Mouse (Mus musculus): Measurements from ENCODE around the gene Ndufab1. TPM values are rescaled to one million over a fixed set of nuclear protein-coding genes. Genes with fewer than 3 reads are reported as not detected.
A peak's percentile ranks its signal among the peaks of the same experiment; 100 is the strongest.

Gene Ndufab1
- total RNA-seq (2018; cell fraction: chromatin; rRNA removed), result 100 to 1,000 TPM in 7 of 26 experiments, 10 to 100 TPM in 19; 24.7 to 173 (median 70.1) TPM
- 100 to 1,000 TPM in 5 of 26 experiments, 10 to 100 TPM in 21; 66.6 to 149 (median 89.2) TPM for total RNA-seq (2018; cell fraction: cytosol; rRNA removed)
- total RNA-seq (2018; cell fraction: nucleus; rRNA removed), result 100 to 1,000 TPM in 1 of 26 experiments, 10 to 100 TPM in 25; 20.9 to 109 (median 50.9) TPM
- polyA plus RNA-seq (2018), result 63.3 to 114 TPM (median 85.0 TPM) in 3 replicates

- H3K36me3 ChIP-seq (ENCODE audit: inconsistent target), result peaks cover 14% of the 10 kb centered on the region; the same call in 1 of the 2 replicates
- peak within 1 kb of the TSS; percentile 33; the same call in 1 of the 2 replicates for H3K27ac ChIP-seq
- H3K4me3 ChIP-seq (ENCODE audit: inconsistent target), result peak within 1 kb of the TSS; percentile 73
- H3K79me2 ChIP-seq (ENCODE audit: inconsistent target), result peaks cover 47% of the 10 kb centered on the region
- WGBS (ENCODE audit: missing documents), result 1% methylated on average over 27 of the region's 43 CpGs
Observed at GRCm38 (mm10) chr7:122101747-122102244, at the start of gene Ndufab1. TSS of gene Ndufab1 (minus strand) at chr7:122101886.

DNA sequence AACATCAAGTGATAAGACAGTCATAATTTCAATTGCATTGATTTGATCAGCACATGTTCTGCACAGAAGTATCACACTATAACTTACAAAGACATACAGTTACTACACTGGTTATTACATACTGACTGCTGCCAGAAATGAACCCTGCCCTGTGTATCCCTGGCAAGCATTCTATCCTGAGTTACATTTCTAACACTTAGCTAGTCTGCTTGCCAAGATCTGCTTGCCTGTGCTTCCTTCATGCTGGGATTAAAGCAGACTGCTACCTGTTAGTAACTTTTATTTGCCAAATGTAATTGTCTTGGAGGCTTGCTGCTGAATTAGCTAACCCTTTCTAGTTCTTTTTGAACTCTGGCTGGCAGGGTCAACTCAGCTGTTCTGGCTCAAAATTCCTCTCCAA is 39.3 kb upstream of the Ndufab1 start:
- Histone ChIP-seq H3K36me3 (ENCODE audit: inconsistent target) (peaks cover 68% of the 10 kb centered on the region), H3K4me3 (ENCODE audit: inconsistent target) (no peak overlapping the region), H3K27ac (no peak overlapping the region), H3K79me2 (ENCODE audit: inconsistent target) (peaks cover 3% of the 10 kb centered on the region; the same call in 1 of the 2 replicates)

DNA sequence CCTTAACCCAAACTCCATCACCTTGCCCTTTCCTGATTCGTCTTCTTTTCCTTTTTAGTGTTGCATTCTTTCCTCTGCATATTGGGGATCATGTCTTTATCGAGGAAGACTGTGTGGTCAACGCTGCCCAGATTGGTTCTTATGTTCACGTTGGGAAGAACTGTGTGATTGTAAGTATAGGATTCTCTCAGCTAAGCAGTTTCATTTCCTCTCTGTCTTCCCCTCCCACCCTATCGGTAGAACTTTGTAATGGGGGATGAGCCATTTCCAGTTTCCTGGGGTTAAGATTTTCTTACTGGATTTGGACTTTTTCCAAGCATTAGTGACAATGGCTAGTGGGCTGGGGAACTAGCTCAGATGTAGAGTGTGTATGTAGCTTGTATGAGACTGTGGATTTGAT is 36.5 kb upstream of the Ndufab1 start:
- WGBS (ENCODE audit: missing documents), result 21% methylated on average over 5 of the region's 5 CpGs
- Histone ChIP-seq H3K79me2 (ENCODE audit: inconsistent target) (peaks cover 23% of the 10 kb centered on the region), H3K27ac (peak overlapping the region; percentile 87), H3K36me3 (ENCODE audit: inconsistent target) (peaks cover 54% of the 10 kb centered on the region), H3K4me3 (ENCODE audit: inconsistent target) (no peak overlapping the region)

DNA sequence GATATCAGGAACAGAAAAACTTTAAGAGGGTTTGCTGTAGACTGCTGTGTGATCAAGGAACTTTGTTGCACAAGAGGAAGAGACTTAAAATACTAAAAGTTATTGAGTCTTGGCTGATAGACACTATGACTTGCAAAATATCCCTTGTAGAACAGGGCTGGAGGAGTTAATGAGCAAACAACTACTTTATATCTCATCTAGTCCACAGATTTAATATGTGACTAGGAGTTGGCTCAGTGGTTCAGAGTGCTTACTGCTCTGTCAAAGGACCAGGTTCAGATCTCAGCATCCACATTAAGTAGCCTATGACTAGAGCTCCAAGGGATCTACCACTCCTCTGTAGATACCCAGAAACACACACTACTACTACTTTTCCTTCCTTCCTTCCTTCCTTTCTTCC is 35.4 kb upstream of the Ndufab1 start:
- H3K36me3 ChIP-seq (ENCODE audit: inconsistent target), result peaks cover 43% of the 10 kb centered on the region
- H3K4me3 ChIP-seq (ENCODE audit: inconsistent target), result no peak overlapping the region
- H3K79me2 ChIP-seq (ENCODE audit: inconsistent target), result peaks cover 32% of the 10 kb centered on the region
- H3K27ac ChIP-seq, result peak overlapping the region; percentile 87

- Histone ChIP-seq H3K79me2 (ENCODE audit: inconsistent target) (peaks cover 52% of the 10 kb centered on the region), H3K27ac (no peak overlapping the region), H3K4me3 (ENCODE audit: inconsistent target) (no peak overlapping the region), H3K36me3 (ENCODE audit: inconsistent target) (peaks cover 25% of the 10 kb centered on the region)
- WGBS (ENCODE audit: missing documents), result 85% methylated on average over 10 of the region's 10 CpGs
Observed at GRCm38 (mm10) chr7:122135070-122135469, 33.4 kb upstream of the Ndufab1 start.

- peaks cover 13% of the 10 kb centered on the region for H3K36me3 ChIP-seq (ENCODE audit: inconsistent target)
- peaks cover 55% of the 10 kb centered on the region for H3K79me2 ChIP-seq (ENCODE audit: inconsistent target)
- H3K4me3 ChIP-seq (ENCODE audit: inconsistent target), result peak overlapping the region; percentile 79
- H3K27ac ChIP-seq, result peak overlapping the region; percentile 69
- 14% methylated on average over 8 of the region's 8 CpGs for WGBS (ENCODE audit: missing documents)
Observed at GRCm38 (mm10) chr7:122133338-122133625, 31.6 kb upstream of the Ndufab1 start.

DNA sequence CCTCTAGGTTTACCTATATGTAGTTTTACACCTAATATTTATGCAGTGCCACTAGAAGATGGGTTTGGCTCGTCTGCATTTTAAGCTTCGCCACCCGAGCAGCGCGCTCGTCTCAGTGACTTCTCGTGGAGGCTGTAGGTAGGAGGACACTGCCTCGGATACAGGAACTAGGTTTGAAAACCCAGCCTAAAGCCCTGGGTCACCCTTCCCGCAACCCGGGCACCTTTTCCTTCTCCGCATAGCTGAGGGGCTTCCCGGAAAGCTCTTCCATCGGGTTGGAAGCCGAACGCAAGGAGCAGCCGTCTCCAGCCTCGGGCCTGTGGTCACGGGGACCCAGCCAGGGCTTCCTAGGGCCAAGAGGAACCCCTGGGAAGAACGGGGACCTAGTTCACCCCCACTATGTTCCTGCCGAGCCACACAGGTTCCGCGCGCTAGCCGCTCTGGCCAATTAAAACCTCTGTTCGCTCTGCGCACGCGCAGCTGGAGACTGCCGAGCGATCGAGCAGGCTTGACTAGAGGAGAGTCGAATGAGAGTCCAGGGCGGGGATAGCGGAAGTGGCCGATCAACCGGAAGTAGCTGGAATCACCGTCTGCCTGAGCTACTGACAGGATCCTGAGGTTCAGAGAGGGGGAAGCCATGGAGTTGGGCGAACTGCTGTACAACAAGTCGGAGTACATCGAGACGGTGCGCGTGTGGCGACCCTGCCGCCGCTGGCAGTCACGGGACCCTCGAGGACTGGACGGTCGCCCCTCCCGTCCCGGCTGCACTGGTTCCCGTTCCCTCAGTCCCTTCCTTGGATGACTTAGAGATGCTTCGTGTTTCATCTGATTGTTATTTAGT is 31.0 kb upstream of the Ndufab1 start, which contains the start of the genes Palb2 and Dctn5:
Palb2 (minus strand) TSS at position 489 of the 841 bp plus-strand sequence.
Dctn5 (plus strand) TSS at position 545 of the 841 bp plus-strand sequence.
- H3K4me3 ChIP-seq (ENCODE audit: inconsistent target), result peak within 1 kb of the TSS; percentile 79
- peak within 1 kb of the TSS; percentile 69 for H3K27ac ChIP-seq
- H3K79me2 ChIP-seq (ENCODE audit: inconsistent target), result peaks cover 55% of the 10 kb centered on the region
- under 1% methylated on average over 54 of the region's 54 CpGs for WGBS (ENCODE audit: missing documents)
- peaks cover 18% of the 10 kb centered on the region for H3K36me3 ChIP-seq (ENCODE audit: inconsistent target)

- Histone ChIP-seq H3K36me3 (ENCODE audit: inconsistent target) (peaks cover 26% of the 10 kb centered on the region), H3K4me3 (ENCODE audit: inconsistent target) (peak overlapping the region; percentile 79), H3K27ac (no peak overlapping the region), H3K79me2 (ENCODE audit: inconsistent target) (peaks cover 55% of the 10 kb centered on the region)
Observed at GRCm38 (mm10) chr7:122131834-122132233, 30.1 kb upstream of the Ndufab1 start.

DNA sequence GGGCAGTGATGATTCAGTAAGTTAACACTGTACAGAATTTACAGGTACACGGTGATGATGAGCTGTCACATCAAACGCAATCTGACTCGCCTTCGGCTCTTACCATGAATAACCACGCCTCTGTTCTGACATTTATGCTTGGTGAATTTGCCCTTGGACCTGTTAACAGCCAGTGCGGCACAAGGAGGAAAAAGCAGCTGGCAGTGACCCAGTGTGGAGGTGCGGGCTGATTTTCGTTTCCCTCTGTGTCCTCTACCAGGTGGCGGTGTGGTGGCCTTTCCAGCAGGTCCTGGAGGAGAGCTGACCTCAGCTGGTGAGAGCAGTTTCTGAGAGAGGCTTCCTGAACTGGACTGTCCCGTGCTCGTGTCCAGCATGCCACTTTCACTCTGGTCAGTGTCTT is 25.3 kb upstream of the Ndufab1 start:
- 94% methylated on average over 11 of the region's 11 CpGs for WGBS (ENCODE audit: missing documents)
- peaks cover 37% of the 10 kb centered on the region; the same call in 1 of the 2 replicates for H3K36me3 ChIP-seq (ENCODE audit: inconsistent target)
- no peak overlapping the region for H3K4me3 ChIP-seq (ENCODE audit: inconsistent target)
- H3K27ac ChIP-seq, result no peak overlapping the region
- H3K79me2 ChIP-seq (ENCODE audit: inconsistent target), result peaks cover 24% of the 10 kb centered on the region

DNA sequence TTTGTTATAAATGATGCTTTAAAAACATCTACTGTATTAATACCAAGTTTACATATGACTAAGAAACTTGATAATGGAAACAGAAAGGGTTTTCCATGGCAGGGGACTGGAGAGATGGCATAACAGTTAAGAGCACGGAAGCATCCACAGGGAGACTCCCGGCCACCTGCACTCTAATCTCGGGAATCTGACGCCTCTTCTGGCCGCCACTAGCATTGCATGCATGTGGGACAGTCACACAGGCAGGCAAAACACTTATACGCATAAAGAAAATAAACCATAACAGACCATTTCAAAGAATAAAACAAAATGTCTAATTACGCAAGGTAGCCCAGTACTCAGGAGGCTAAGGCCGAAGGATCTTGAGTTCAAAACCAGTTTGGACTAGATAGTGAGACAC is 23.9 kb upstream of the Ndufab1 start:
- peaks cover 11% of the 10 kb centered on the region for H3K79me2 ChIP-seq (ENCODE audit: inconsistent target)
- WGBS (ENCODE audit: missing documents), result 95% methylated on average over 8 of the region's 8 CpGs

GRCm38 (mm10) chr7:122123518-122123917 is 21.8 kb upstream of the Ndufab1 start:
- Histone ChIP-seq H3K36me3 (ENCODE audit: inconsistent target) (peaks cover 46% of the 10 kb centered on the region; the same call in 1 of the 2 replicates), H3K27ac (no peak overlapping the region), H3K79me2 (ENCODE audit: inconsistent target) (no peaks in the 10 kb centered on the region), H3K4me3 (ENCODE audit: inconsistent target) (no peak overlapping the region)
- WGBS (ENCODE audit: missing documents), result 87% methylated on average over 4 of the region's 4 CpGs

More for the DNA sequence above, 23.9 kb upstream of the Ndufab1 start:
- no peak overlapping the region for H3K4me3 ChIP-seq (ENCODE audit: inconsistent target)
- H3K36me3 ChIP-seq (ENCODE audit: inconsistent target), result peaks cover 39% of the 10 kb centered on the region; the same call in 1 of the 2 replicates
- no peak overlapping the region for H3K27ac ChIP-seq

DNA sequence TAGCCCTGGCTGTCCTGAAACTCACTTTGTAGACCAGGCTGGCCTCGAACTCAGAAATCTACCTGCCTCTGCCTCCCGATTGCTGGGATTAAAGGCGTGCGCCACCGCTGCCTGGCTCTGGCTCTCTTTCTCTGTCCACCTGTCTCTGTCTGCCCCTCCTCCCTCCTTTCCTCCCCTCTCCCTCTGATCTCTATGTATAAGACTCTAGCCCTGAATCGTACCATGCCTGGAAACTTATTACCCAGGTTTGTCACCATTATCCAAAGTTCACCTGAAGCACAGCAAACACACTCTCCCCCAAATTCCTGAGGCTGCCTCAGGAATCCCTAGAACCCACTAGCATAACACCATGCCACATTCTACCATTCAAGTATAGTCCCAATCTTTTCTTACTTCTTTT is 6.5 kb upstream of the Ndufab1 start:
- WGBS (ENCODE audit: missing documents), result 92% methylated on average over 5 of the region's 6 CpGs
- H3K4me3 ChIP-seq (ENCODE audit: inconsistent target), result no peak overlapping the region
- H3K27ac ChIP-seq, result no peak overlapping the region
- peaks cover 25% of the 10 kb centered on the region for H3K36me3 ChIP-seq (ENCODE audit: inconsistent target)
- no peaks in the 10 kb centered on the region for H3K79me2 ChIP-seq (ENCODE audit: inconsistent target)

DNA sequence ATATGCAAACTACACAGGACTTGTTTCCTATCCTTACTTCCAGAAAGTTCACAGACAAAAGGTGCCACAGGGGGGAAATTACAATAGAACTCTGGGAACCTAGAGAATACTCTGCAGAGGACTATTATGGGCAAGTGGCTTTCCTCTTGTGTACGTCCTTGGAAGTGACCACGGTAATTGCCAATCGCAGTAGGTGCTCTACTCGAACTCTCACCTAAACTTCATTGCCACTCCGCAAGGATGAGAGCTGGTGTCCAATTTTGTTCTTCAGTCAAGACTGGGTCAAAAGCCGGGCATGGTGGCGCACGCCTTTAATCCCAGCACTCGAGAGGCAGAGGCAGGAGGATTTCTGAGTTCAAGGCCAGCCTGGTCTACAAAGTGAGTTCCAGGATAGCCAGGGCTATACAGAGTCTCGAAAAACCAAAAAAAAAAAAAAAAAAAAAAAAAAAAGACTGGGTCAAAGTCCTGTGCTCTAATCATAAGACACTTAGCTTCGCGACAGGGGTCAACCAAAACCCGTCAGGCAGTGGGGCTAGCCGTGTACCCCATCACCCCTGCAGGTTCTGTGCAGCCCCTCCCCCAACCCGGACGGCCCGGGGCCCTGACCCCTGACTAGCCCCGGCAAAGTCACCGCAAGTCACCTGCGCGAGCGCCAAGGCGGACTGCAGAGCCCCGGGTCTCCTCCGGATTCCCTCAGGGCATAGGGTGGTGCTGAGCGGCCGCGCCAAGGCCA is 506 bp downstream of the Ndufab1 start:
- Histone ChIP-seq H3K36me3 (ENCODE audit: inconsistent target) (peaks cover 14% of the 10 kb centered on the region), H3K79me2 (ENCODE audit: inconsistent target) (peaks cover 53% of the 10 kb centered on the region), H3K4me3 (ENCODE audit: inconsistent target) (peak overlapping the region; percentile 73), H3K27ac (peak overlapping the region; percentile 33; the same call in 1 of the 2 replicates)
- WGBS (ENCODE audit: missing documents), result 11% methylated on average over 22 of the region's 28 CpGs

DNA sequence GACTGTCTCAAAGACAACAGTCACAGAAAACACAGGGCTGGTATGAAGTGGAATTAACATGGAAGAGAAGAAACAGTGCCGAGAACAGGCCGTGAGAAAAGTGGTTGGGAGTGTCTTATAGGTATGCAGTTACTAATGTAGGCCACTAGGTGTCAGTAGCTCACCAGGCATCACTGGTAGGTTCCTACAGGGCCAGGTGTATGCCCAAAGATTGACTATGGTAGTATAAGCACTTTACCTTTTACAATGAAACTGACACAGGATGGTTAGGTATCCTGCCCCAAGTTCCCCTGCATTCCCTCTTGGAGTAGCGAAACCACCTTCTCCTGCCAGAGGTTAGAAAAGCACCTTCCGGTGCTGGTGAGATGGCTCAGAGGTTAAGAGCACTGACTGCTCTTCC is 2.5 kb downstream of the Ndufab1 start:
- H3K4me3 ChIP-seq (ENCODE audit: inconsistent target), result no peak overlapping the region
- 55% methylated on average over 4 of the region's 4 CpGs for WGBS (ENCODE audit: missing documents)

More for the DNA sequence above, 2.5 kb downstream of the Ndufab1 start:
- Histone ChIP-seq H3K36me3 (ENCODE audit: inconsistent target) (peaks cover 32% of the 10 kb centered on the region), H3K79me2 (ENCODE audit: inconsistent target) (peaks cover 72% of the 10 kb centered on the region), H3K27ac (no peak overlapping the region)

Data from macrophage (primary cell).